Mouse (Mus musculus): ENCODE data around the gene Vmn2r105. TPM values are rescaled to one million over a fixed set of nuclear protein-coding genes. Genes with fewer than 3 reads are reported as not detected.

The Vmn2r105 gene
- total RNA-seq (2014; rRNA removed) (not detected in 2 replicates), polyA plus RNA-seq (2012; rRNA removed) (not detected in 2 replicates)

- 53% methylated on average over 2 of the region's 2 CpGs for WGBS
- DNase-seq (ENCODE audit: extremely low read depth, low read depth, low spot score) = no peak
These were observed at the start of gene Vmn2r105 for GRCm38 (mm10) chr17:20234952-20235351. Vmn2r105 (minus strand) TSS chr17:20235052.

GRCm38 (mm10) chr17:20255522-20255921, 20.7 kb upstream of the Vmn2r105 start:
- Histone ChIP-seq H3K4me3 (ENCODE audit: insufficient read depth, low read depth, low read length) (no peak overlapping the region), H3K27me3 (ENCODE audit: control insufficient read depth, insufficient read depth, low read length) (no peaks in the 10 kb centered on the region), H3K27ac (replicated peaks; ENCODE audit: insufficient read depth, low read depth, low read length) (no peak overlapping the region), H3K9ac (ENCODE audit: low read depth, low read length) (no peak overlapping the region), H3K4me1 (ENCODE audit: control insufficient read depth, insufficient read depth, low read length) (no peaks in the 10 kb centered on the region), H3K79me2 (ENCODE audit: control insufficient read depth, insufficient read depth, low read length) (no peaks in the 10 kb centered on the region), H3K36me3 (ENCODE audit: control insufficient read depth, insufficient read depth, low read length) (no peaks in the 10 kb centered on the region)
- no peak for DNase-seq (ENCODE audit: extremely low read depth, low read depth, low spot score)
- no peak for TF ChIP-seq CTCF (IDR thresholded peaks at IDR 0.05; ENCODE audit: low read depth, low read length)
- TF ChIP-seq POLR2A (IDR thresholded peaks at IDR 0.05; ENCODE audit: extremely low read depth, insufficient read depth, low read length) = no peak
- WGBS = 55% methylated on average over 4 of the region's 4 CpGs

More at GRCm38 (mm10) chr17:20234952-20235351, at the start of gene Vmn2r105:
- Histone ChIP-seq H3K79me2 (ENCODE audit: control insufficient read depth, insufficient read depth, low read length) (no peaks in the 10 kb centered on the region), H3K36me3 (ENCODE audit: control insufficient read depth, insufficient read depth, low read length) (no peaks in the 10 kb centered on the region), H3K9ac (ENCODE audit: low read depth, low read length) (no peak within 1 kb of the TSS), H3K27me3 (ENCODE audit: control insufficient read depth, insufficient read depth, low read length) (no peaks in the 10 kb centered on the region), H3K4me1 (ENCODE audit: control insufficient read depth, insufficient read depth, low read length) (no peaks in the 10 kb centered on the region), H3K4me3 (ENCODE audit: insufficient read depth, low read depth, low read length) (no peak within 1 kb of the TSS), H3K27ac (replicated peaks; ENCODE audit: insufficient read depth, low read depth, low read length) (no peak within 1 kb of the TSS)
- TF ChIP-seq CTCF (IDR thresholded peaks at IDR 0.05; ENCODE audit: low read depth, low read length) (no peak), POLR2A (IDR thresholded peaks at IDR 0.05; ENCODE audit: extremely low read depth, insufficient read depth, low read length) (no peak)

- Histone ChIP-seq H3K79me2 (ENCODE audit: control insufficient read depth, insufficient read depth, low read length) (no peaks in the 10 kb centered on the region), H3K27me3 (ENCODE audit: control insufficient read depth, insufficient read depth, low read length) (no peaks in the 10 kb centered on the region), H3K27ac (replicated peaks; ENCODE audit: insufficient read depth, low read depth, low read length) (no peak within 1 kb of the TSS), H3K4me3 (ENCODE audit: insufficient read depth, low read depth, low read length) (no peak within 1 kb of the TSS), H3K9ac (ENCODE audit: low read depth, low read length) (no peak within 1 kb of the TSS), H3K36me3 (ENCODE audit: control insufficient read depth, insufficient read depth, low read length) (no peaks in the 10 kb centered on the region), H3K4me1 (ENCODE audit: control insufficient read depth, insufficient read depth, low read length) (no peaks in the 10 kb centered on the region)
- DNase-seq (ENCODE audit: extremely low read depth, low read depth, low spot score) = no peak
- no peak for TF ChIP-seq POLR2A (IDR thresholded peaks at IDR 0.05; ENCODE audit: extremely low read depth, insufficient read depth, low read length)
- TF ChIP-seq CTCF (IDR thresholded peaks at IDR 0.05; ENCODE audit: low read depth, low read length) = no peak
These were observed 51.9 kb downstream of the Vmn2r105 start, which contains the start of gene Fpr-rs6 for GRCm38 (mm10) chr17:20182997-20183396. Fpr-rs6 (minus strand) TSS chr17:20183097.

Other genes starting within 250 kb of the Vmn2r105 start
- gene Vmn2r104, start 186.7 kb downstream of the Vmn2r105 start, total RNA-seq (2014; rRNA removed) = not detected in 2 replicates
- gene Vmn2r104, start 186.7 kb downstream of the Vmn2r105 start, polyA plus RNA-seq (2012; rRNA removed) = not detected in 2 replicates
- not detected in 2 replicates for gene Fpr-rs7, start 120.8 kb downstream of the Vmn2r105 start, total RNA-seq (2014; rRNA removed)
- gene Fpr-rs7, start 120.8 kb downstream of the Vmn2r105 start, polyA plus RNA-seq (2012; rRNA removed) = not detected in 2 replicates
- not detected in 2 replicates for gene Fpr-rs6, start 52.0 kb downstream of the Vmn2r105 start, total RNA-seq (2014; rRNA removed)
- not detected in 2 replicates for gene Fpr-rs6, start 52.0 kb downstream of the Vmn2r105 start, polyA plus RNA-seq (2012; rRNA removed)
- gene Vmn2r106, start 50.5 kb upstream of the Vmn2r105 start, total RNA-seq (2014; rRNA removed) = not detected in 2 replicates
- gene Vmn2r106, start 50.5 kb upstream of the Vmn2r105 start, polyA plus RNA-seq (2012; rRNA removed) = not detected in 2 replicates
- not detected in 2 replicates for gene Vmn2r107, start 110.2 kb upstream of the Vmn2r105 start, total RNA-seq (2014; rRNA removed)
- not detected in 2 replicates for gene Vmn2r107, start 110.2 kb upstream of the Vmn2r105 start, polyA plus RNA-seq (2012; rRNA removed)
- gene Vmn1r224, start 179.1 kb upstream of the Vmn2r105 start, total RNA-seq (2014; rRNA removed) = not detected in 2 replicates
- gene Vmn1r224, start 179.1 kb upstream of the Vmn2r105 start, polyA plus RNA-seq (2012; rRNA removed) = not detected in 2 replicates
- gene Vmn2r108, start 246.3 kb upstream of the Vmn2r105 start, total RNA-seq (2014; rRNA removed) = not detected in 2 replicates
- not detected in 2 replicates for gene Vmn2r108, start 246.3 kb upstream of the Vmn2r105 start, polyA plus RNA-seq (2012; rRNA removed)